Mouse (Mus musculus) kidney, adult 2 months (tissue): Measurements from ENCODE around the gene Nacc1.

Source experiments
- CTCF ChIP-seq: fragments of 200-500 bp; conservative IDR thresholded peaks from 2 replicates; pipeline ENCODE4 v1.5.1; 2011; ENCODE audit warnings: low read depth, mild to moderate bottlenecking, control low read depth, low read length, moderate library complexity, mixed read lengths; ENCODE audit not compliant: insufficient read depth, insufficient read length
- POLR2A ChIP-seq: fragments of 200-500 bp; IDR thresholded peaks from one replicate; pipeline ENCODE4 v1.6.1; 2011; ENCODE audit warnings: low read depth, low read length, control low read depth

DNA sequence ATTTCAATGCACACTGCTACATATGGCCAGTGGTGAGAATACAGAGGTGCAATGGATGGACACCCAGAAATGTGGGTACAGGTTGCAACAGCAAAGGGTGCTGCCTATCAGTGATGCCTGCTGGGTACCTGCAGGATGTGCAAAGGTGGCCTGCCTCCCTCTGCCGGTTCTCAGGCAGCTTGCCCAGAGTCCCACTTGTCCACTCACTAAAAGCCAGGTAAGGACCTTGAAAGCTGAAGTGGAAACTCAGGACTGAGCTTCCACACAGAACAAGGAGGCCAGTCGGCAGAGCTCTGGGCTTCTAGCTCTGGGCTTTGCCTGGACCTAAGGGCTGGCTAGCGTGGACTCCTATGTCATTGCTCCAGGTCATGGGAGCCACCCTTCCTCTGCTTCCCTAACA lies 23.6 kb upstream of the Nacc1 start:
- TF ChIP-seq POLR2A (no peak), CTCF (no peak)
